Mouse (Mus musculus): ENCODE data around the gene Stac2. TPM values are rescaled to one million over a fixed set of nuclear protein-coding genes. Genes with fewer than 3 reads are reported as not detected.

The Stac2 gene
- polyA plus RNA-seq, 2 experiments = 1.0 to 1.4 TPM

DNA sequence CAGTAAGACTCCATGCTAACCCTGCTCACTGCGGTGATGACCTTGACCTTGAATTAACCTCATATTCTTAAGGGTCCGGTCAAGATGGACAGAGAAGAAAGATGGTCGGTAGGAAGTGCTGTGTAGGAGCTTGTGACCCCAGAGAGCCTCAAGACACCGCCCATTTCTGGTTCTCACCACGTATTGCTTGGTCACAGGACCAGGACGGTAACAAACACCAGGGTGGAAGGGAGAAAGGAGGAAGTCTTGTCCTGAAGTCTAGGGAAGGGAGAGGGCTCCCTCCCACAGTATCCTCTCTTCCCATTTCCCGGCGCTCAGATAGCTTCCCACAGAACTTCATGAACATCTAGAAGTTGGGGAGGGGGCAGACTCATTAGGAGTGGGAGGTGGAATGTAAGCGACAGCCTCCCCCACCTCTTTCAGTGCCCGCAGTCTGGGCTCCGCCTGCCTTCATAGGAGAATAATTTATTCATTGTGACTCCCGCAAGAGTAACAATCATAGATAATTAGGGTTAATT is 1.6 kb downstream of the Stac2 start:
- H3K4me1 ChIP-seq (ENCODE audit: control insufficient read depth, insufficient read depth, low read length) = peaks cover 2% of the 10 kb centered on the region; the same call in 1 of the 2 replicates
- H3K9ac ChIP-seq (ENCODE audit: low read depth, low read length, severe bottlenecking) = 0 out of 2 replicates have a peak overlapping the region, but pooled peaks have one; percentile 43
- ATAC-seq (ENCODE audit: low FRiP score, low read depth) (no peak), DNase-seq (ENCODE audit: low spot score) (no peak)
- H3K36me3 ChIP-seq (ENCODE audit: control insufficient read depth, insufficient read depth, low read length) = no peaks in the 10 kb centered on the region
- H3K27me3 ChIP-seq (ENCODE audit: control insufficient read depth, insufficient read depth, low read length) = peaks cover 35% of the 10 kb centered on the region
- H3K27ac ChIP-seq (replicated peaks; ENCODE audit: low read depth, low read length) = no peak overlapping the region
- peak overlapping the region; percentile 45 for H3K4me3 ChIP-seq (replicated peaks; ENCODE audit: low read length)
- H3K9me3 ChIP-seq (ENCODE audit: control insufficient read depth, low read length) = no peaks in the 10 kb centered on the region
- TF ChIP-seq POLR2A (IDR thresholded peaks at IDR 0.05; ENCODE audit: borderline replicate concordance, extremely low read depth, insufficient read depth, insufficient read length) = no peak
- H3K4me2 ChIP-seq (replicated peaks; ENCODE audit: low read depth, low read length, severe bottlenecking) = peak overlapping the region; percentile 77
- WGBS = 8% methylated on average over 12 of the region's 12 CpGs

DNA sequence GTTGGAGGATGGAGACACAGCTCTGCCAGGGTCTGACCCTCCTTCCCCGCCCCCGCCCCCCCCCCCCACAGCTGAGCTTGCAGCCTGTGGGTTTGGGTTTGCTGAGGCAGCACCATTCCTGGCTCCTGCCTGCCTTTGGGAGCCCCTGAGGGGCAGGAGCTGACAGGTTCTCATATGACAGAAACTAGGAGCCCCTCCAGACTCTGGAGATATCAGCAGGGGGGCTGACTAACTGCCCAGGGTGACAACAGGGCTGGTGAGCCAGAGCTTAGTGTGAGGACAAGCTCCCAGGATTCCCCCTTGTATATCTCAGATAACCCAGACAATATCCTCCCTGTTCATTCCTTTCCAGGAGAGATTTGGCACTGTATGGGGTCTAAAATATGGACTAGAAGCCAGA is 2.3 kb downstream of the Stac2 start:
- no peak for TF ChIP-seq POLR2A (IDR thresholded peaks at IDR 0.05; ENCODE audit: borderline replicate concordance, extremely low read depth, insufficient read depth, insufficient read length)
- no peak overlapping the region for H3K9ac ChIP-seq (ENCODE audit: low read depth, low read length, severe bottlenecking)
- H3K4me2 ChIP-seq (replicated peaks; ENCODE audit: low read depth, low read length, severe bottlenecking) = no peak overlapping the region
- H3K27ac ChIP-seq (replicated peaks; ENCODE audit: low read depth, low read length) = no peak overlapping the region
- 22% methylated on average over 1 of the region's 2 CpGs for WGBS
- H3K36me3 ChIP-seq (ENCODE audit: control insufficient read depth, insufficient read depth, low read length) = no peaks in the 10 kb centered on the region
- H3K4me1 ChIP-seq (ENCODE audit: control insufficient read depth, insufficient read depth, low read length) = peaks cover 2% of the 10 kb centered on the region; the same call in 1 of the 2 replicates
- DNase-seq (ENCODE audit: low spot score) (no peak), ATAC-seq (ENCODE audit: low FRiP score, low read depth) (no peak)
- H3K27me3 ChIP-seq (ENCODE audit: control insufficient read depth, insufficient read depth, low read length) = peaks cover 35% of the 10 kb centered on the region
- H3K9me3 ChIP-seq (ENCODE audit: control insufficient read depth, low read length) = no peaks in the 10 kb centered on the region
- no peak overlapping the region for H3K4me3 ChIP-seq (replicated peaks; ENCODE audit: low read length)

DNA sequence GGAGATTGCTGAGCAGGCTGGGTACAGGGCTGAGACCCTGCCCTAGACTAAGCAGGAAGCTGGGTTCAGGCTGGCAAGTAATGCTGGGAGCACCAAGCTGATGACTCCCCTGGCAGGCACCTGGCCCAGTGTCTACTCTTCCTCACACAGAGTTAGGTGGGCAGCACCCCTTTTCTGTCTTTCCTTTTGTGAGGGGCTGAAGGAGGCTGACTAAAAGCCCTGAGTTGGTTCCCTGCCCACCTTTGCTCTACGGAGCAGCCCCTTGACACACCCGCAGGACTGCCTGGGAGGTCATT is 2.8 kb downstream of the Stac2 start:
- Histone ChIP-seq H3K4me3 (replicated peaks; ENCODE audit: low read length) (no peak overlapping the region), H3K27me3 (ENCODE audit: control insufficient read depth, insufficient read depth, low read length) (peaks cover 35% of the 10 kb centered on the region), H3K4me2 (replicated peaks; ENCODE audit: low read depth, low read length, severe bottlenecking) (no peak overlapping the region), H3K9me3 (ENCODE audit: control insufficient read depth, low read length) (no peaks in the 10 kb centered on the region), H3K9ac (ENCODE audit: low read depth, low read length, severe bottlenecking) (no peak overlapping the region), H3K4me1 (ENCODE audit: control insufficient read depth, insufficient read depth, low read length) (peaks cover 2% of the 10 kb centered on the region; the same call in 1 of the 2 replicates), H3K36me3 (ENCODE audit: control insufficient read depth, insufficient read depth, low read length) (no peaks in the 10 kb centered on the region), H3K27ac (replicated peaks; ENCODE audit: low read depth, low read length) (no peak overlapping the region)
- ATAC-seq (ENCODE audit: low FRiP score, low read depth) = no peak
- 17% methylated on average over 2 of the region's 2 CpGs for WGBS
- DNase-seq (ENCODE audit: low spot score) = no peak
- TF ChIP-seq POLR2A (IDR thresholded peaks at IDR 0.05; ENCODE audit: borderline replicate concordance, extremely low read depth, insufficient read depth, insufficient read length) = no peak

DNA sequence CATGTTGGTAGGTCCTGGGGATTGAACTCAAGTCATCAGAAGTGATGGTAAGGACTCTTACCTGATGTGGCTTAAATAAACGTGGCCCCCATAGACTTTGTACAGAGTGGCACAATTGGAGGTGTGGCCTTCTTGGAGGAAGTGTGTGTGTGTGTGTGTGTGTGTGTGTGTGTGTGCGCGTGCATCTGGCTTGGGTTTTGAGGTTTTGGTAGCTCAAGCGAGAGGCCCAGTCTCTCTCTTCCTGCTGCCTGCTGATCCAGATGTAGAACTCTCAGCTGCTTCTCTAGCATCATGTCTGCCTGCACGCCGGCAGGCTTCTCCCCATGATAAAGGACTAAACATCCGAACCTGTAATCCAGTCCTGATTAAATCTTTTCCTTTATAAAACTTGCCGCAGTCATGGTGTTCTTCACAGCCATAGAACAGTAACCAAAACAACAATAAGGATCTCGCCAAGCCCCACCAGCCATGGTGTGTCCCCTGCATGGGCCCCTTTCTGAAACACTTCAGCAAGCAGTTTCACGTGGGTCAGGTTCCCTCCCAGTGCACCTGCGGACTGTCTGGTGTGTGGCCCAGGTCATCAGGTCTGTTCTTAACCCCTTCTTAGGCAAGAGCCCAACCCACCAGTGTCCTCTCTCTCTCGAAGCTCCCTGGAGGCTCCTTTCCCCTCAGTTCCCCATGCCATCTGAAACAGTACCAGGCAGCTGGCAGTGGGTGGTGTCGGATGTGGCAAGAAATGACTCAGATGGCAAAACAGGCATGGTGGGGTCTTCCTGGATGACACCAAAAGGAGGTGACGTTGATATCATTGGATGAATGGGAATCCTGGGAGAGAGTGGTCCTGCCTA is 3.4 kb downstream of the Stac2 start:
- TF ChIP-seq POLR2A (IDR thresholded peaks at IDR 0.05; ENCODE audit: borderline replicate concordance, extremely low read depth, insufficient read depth, insufficient read length) = no peak
- Histone ChIP-seq H3K4me3 (replicated peaks; ENCODE audit: low read length) (no peak overlapping the region), H3K27me3 (ENCODE audit: control insufficient read depth, insufficient read depth, low read length) (peaks cover 35% of the 10 kb centered on the region)

DNA sequence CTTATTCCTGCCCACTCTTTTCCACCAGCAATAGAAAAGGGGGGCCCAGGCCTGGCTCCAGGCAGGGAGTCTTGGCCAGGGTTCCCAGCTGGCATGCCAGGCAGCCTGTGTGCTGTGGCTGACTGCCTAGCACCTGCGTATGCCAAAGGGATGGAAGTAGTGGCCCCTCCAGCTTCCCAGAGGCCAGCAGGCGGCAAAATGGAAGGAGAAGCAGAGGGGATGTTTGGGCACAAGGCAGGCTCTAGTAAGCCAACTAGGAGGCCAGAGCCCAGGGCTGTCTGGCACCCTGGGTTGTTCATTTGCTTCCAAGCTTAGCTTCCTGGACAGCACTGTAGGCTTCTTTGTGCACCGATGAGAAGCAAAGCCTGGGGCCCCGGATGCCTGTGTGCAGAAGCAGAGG is 5.5 kb downstream of the Stac2 start:
- no peak for TF ChIP-seq POLR2A (IDR thresholded peaks at IDR 0.05; ENCODE audit: borderline replicate concordance, extremely low read depth, insufficient read depth, insufficient read length)
- ATAC-seq (ENCODE audit: low FRiP score, low read depth) = no peak
- H3K4me2 ChIP-seq (replicated peaks; ENCODE audit: low read depth, low read length, severe bottlenecking) = no peak overlapping the region
- no peaks in the 10 kb centered on the region for H3K36me3 ChIP-seq (ENCODE audit: control insufficient read depth, insufficient read depth, low read length)
- no peak overlapping the region for H3K4me3 ChIP-seq (replicated peaks; ENCODE audit: low read length)
- WGBS = 74% methylated on average over 4 of the region's 4 CpGs
- peaks cover 30% of the 10 kb centered on the region for H3K27me3 ChIP-seq (ENCODE audit: control insufficient read depth, insufficient read depth, low read length)
- H3K9me3 ChIP-seq (ENCODE audit: control insufficient read depth, low read length) = no peaks in the 10 kb centered on the region
- H3K27ac ChIP-seq (replicated peaks; ENCODE audit: low read depth, low read length) = no peak overlapping the region
- DNase-seq (ENCODE audit: low spot score) = no peak
- no peaks in the 10 kb centered on the region for H3K4me1 ChIP-seq (ENCODE audit: control insufficient read depth, insufficient read depth, low read length)
- no peak overlapping the region for H3K9ac ChIP-seq (ENCODE audit: low read depth, low read length, severe bottlenecking)

More for the DNA sequence above, 3.4 kb downstream of the Stac2 start:
- Histone ChIP-seq H3K9me3 (ENCODE audit: control insufficient read depth, low read length) (no peaks in the 10 kb centered on the region), H3K9ac (ENCODE audit: low read depth, low read length, severe bottlenecking) (no peak overlapping the region), H3K36me3 (ENCODE audit: control insufficient read depth, insufficient read depth, low read length) (no peaks in the 10 kb centered on the region), H3K4me2 (replicated peaks; ENCODE audit: low read depth, low read length, severe bottlenecking) (no peak overlapping the region), H3K4me1 (ENCODE audit: control insufficient read depth, insufficient read depth, low read length) (peaks cover 2% of the 10 kb centered on the region; the same call in 1 of the 2 replicates), H3K27ac (replicated peaks; ENCODE audit: low read depth, low read length) (no peak overlapping the region)
- WGBS = 63% methylated on average over 14 of the region's 14 CpGs
- DNase-seq (ENCODE audit: low spot score) = no peak
- ATAC-seq (ENCODE audit: low FRiP score, low read depth) = no peak
